Mouse (Mus musculus): ENCODE results near the gene Syt1. TPM values are rescaled to one million over a fixed set of nuclear protein-coding genes. Genes with fewer than 3 reads are reported as not detected.

Syt1 gene
- total RNA-seq, 1 experiment from 2014 or later = not detected

- no peak for ATAC-seq (ENCODE audit: extremely low read depth, insufficient number of reproducible peaks, low FRiP score, poor library complexity, severe bottlenecking)
These were observed 212.0 kb downstream of the Syt1 start for GRCm38 (mm10) chr10:108798826-108799225.

GRCm38 (mm10) chr10:108782817-108783216 is 228.0 kb downstream of the Syt1 start:
- ATAC-seq (ENCODE audit: extremely low read depth, insufficient number of reproducible peaks, low FRiP score, poor library complexity, severe bottlenecking) = no peak

- no peak for ATAC-seq (ENCODE audit: extremely low read depth, insufficient number of reproducible peaks, low FRiP score, poor library complexity, severe bottlenecking)
These were observed 230.2 kb downstream of the Syt1 start for GRCm38 (mm10) chr10:108780614-108781013.

GRCm38 (mm10) chr10:108776735-108777134 is 234.0 kb downstream of the Syt1 start:
- ATAC-seq (ENCODE audit: extremely low read depth, insufficient number of reproducible peaks, low FRiP score, poor library complexity, severe bottlenecking) = no peak

- ATAC-seq (ENCODE audit: extremely low read depth, insufficient number of reproducible peaks, low FRiP score, poor library complexity, severe bottlenecking) = no peak
These were observed 239.7 kb downstream of the Syt1 start for GRCm38 (mm10) chr10:108771081-108771480.

GRCm38 (mm10) chr10:108765564-108765963 is 245.2 kb downstream of the Syt1 start:
- ATAC-seq (ENCODE audit: extremely low read depth, insufficient number of reproducible peaks, low FRiP score, poor library complexity, severe bottlenecking) = no peak

- no peak for ATAC-seq (ENCODE audit: extremely low read depth, insufficient number of reproducible peaks, low FRiP score, poor library complexity, severe bottlenecking)
These were observed 247.1 kb downstream of the Syt1 start for GRCm38 (mm10) chr10:108763722-108764121.

GRCm38 (mm10) chr10:108753304-108753703 is 257.5 kb downstream of the Syt1 start:
- no peak for ATAC-seq (ENCODE audit: extremely low read depth, insufficient number of reproducible peaks, low FRiP score, poor library complexity, severe bottlenecking)

- ATAC-seq (ENCODE audit: extremely low read depth, insufficient number of reproducible peaks, low FRiP score, poor library complexity, severe bottlenecking) = no peak
These were observed 267.0 kb downstream of the Syt1 start for GRCm38 (mm10) chr10:108743759-108744158.

- no peak for ATAC-seq (ENCODE audit: extremely low read depth, insufficient number of reproducible peaks, low FRiP score, poor library complexity, severe bottlenecking)
These were observed 276.8 kb downstream of the Syt1 start for GRCm38 (mm10) chr10:108733982-108734381.

- no peak for ATAC-seq (ENCODE audit: extremely low read depth, insufficient number of reproducible peaks, low FRiP score, poor library complexity, severe bottlenecking)
These were observed 281.8 kb downstream of the Syt1 start for GRCm38 (mm10) chr10:108728961-108729360.

- no peak for ATAC-seq (ENCODE audit: extremely low read depth, insufficient number of reproducible peaks, low FRiP score, poor library complexity, severe bottlenecking)
These were observed 284.4 kb downstream of the Syt1 start for GRCm38 (mm10) chr10:108726391-108726790.

- no peak for ATAC-seq (ENCODE audit: extremely low read depth, insufficient number of reproducible peaks, low FRiP score, poor library complexity, severe bottlenecking)
These were observed 285.9 kb downstream of the Syt1 start for GRCm38 (mm10) chr10:108724878-108725277.

- ATAC-seq (ENCODE audit: extremely low read depth, insufficient number of reproducible peaks, low FRiP score, poor library complexity, severe bottlenecking) = no peak
These were observed 300.3 kb downstream of the Syt1 start for GRCm38 (mm10) chr10:108710514-108710913.

- no peak for ATAC-seq (ENCODE audit: extremely low read depth, insufficient number of reproducible peaks, low FRiP score, poor library complexity, severe bottlenecking)
These were observed 305.1 kb downstream of the Syt1 start for GRCm38 (mm10) chr10:108705658-108706057.

- ATAC-seq (ENCODE audit: extremely low read depth, insufficient number of reproducible peaks, low FRiP score, poor library complexity, severe bottlenecking) = no peak
These were observed 309.2 kb downstream of the Syt1 start for GRCm38 (mm10) chr10:108701361-108702128.

GRCm38 (mm10) chr10:108699946-108700345 is 310.8 kb downstream of the Syt1 start, which contains the start of gene Gm5136:
Gm5136 (minus strand) TSS chr10:108700160.
- no peak for ATAC-seq (ENCODE audit: extremely low read depth, insufficient number of reproducible peaks, low FRiP score, poor library complexity, severe bottlenecking)

GRCm38 (mm10) chr10:108697062-108697461 is 313.7 kb downstream of the Syt1 start:
- ATAC-seq (ENCODE audit: extremely low read depth, insufficient number of reproducible peaks, low FRiP score, poor library complexity, severe bottlenecking) = no peak

- no peak for ATAC-seq (ENCODE audit: extremely low read depth, insufficient number of reproducible peaks, low FRiP score, poor library complexity, severe bottlenecking)
These were observed 319.8 kb downstream of the Syt1 start for GRCm38 (mm10) chr10:108690954-108691353.

- ATAC-seq (ENCODE audit: extremely low read depth, insufficient number of reproducible peaks, low FRiP score, poor library complexity, severe bottlenecking) = no peak
These were observed 324.1 kb downstream of the Syt1 start for GRCm38 (mm10) chr10:108686696-108687095.
